Mouse (Mus musculus): ENCODE results near the gene Otulinl. TPM values are rescaled to one million over a fixed set of nuclear protein-coding genes. Genes with fewer than 3 reads are reported as not detected.

The Otulinl gene
- total and polyA plus RNA-seq, 3 experiments = 0.84 to 2.5 (median 1.7) TPM

GRCm38 (mm10) chr15:27702972-27703313, 21.6 kb upstream of the Otulinl start:
- peaks cover 4 to 25% of the 10 kb centered on the region in 2 experiments; a peak in 3 of 4 replicates for H3K4me1 ChIP-seq (ENCODE audit: control insufficient read depth in 1 of 2, insufficient read depth in 2 of 2)
- in situ Hi-C loops (cut with MboI; ENCODE audit: low pct_ligation_motif_present, low pct_unique_long_range_greater_than_20kb, low sequenced_read_pairs) = no loop called here
- no peak for DNase-seq (ENCODE audit: extremely low read depth)
- H3K9me3 ChIP-seq (replicated peaks; ENCODE audit: low read length) = no peaks in the 10 kb centered on the region
- no peak overlapping the region for H3K4me2 ChIP-seq (ENCODE audit: insufficient read depth, low read depth, poor library complexity, severe bottlenecking)
- no peaks in the 10 kb centered on the region for H3K27me3 ChIP-seq (replicated peaks)
- H3K36me3 ChIP-seq (replicated peaks in 1 of 2; ENCODE audit: control insufficient read depth in 1 of 2, insufficient read depth in 1 of 2, low read length in 1 of 2) = no peaks in the 10 kb centered on the region
- H3K9ac ChIP-seq (ENCODE audit: insufficient read depth, low read depth) = no peak overlapping the region
- H3K79me2 ChIP-seq (replicated peaks; ENCODE audit: control insufficient read depth, extremely low read depth, insufficient read depth, poor library complexity, severe bottlenecking) = no peaks in the 10 kb centered on the region
- H3K4me3 ChIP-seq (replicated peaks in 1 of 3; ENCODE audit: low read depth in 2 of 3, low read length in 2 of 3, poor library complexity in 1 of 3) = no peak overlapping the region
- dilution Hi-C loops (cut with MboI; ENCODE audit: extremely low pct_ligation_motif_present, extremely low pct_unique_long_range_greater_than_20kb, low sequenced_read_pairs) = no loop called here
- TF ChIP-seq IRF4 (IDR thresholded peaks at IDR 0.05; ENCODE audit: low read depth, low read length) (no peak), ZNF384 (IDR thresholded peaks at IDR 0.05; ENCODE audit: low read depth, low read length) (no peak), SMC3 (IDR thresholded peaks at IDR 0.05; ENCODE audit: low read depth, low read length) (no peak), TBP (conservative IDR thresholded peaks at IDR 0.05; ENCODE audit: low read depth, low read length) (no peak), EP300 (IDR thresholded peaks at IDR 0.05; ENCODE audit: low read length) (no peak), TCF12 (IDR thresholded peaks at IDR 0.05; ENCODE audit: low read depth, low read length) (no peak), NRF1 (IDR thresholded peaks at IDR 0.05; ENCODE audit: low read depth, low read length) (no peak), GABPA (IDR thresholded peaks at IDR 0.05; ENCODE audit: insufficient replicate concordance, low read depth, low read length) (no peak), ETS1 (conservative IDR thresholded peaks at IDR 0.05; ENCODE audit: low read depth, low read length) (no peak), RAD21 (IDR thresholded peaks at IDR 0.05; ENCODE audit: low read depth, low read length) (no peak), JUND (conservative IDR thresholded peaks at IDR 0.05; ENCODE audit: low read depth, low read length) (no peak), ZMIZ1 (IDR thresholded peaks at IDR 0.05; ENCODE audit: low read depth, low read length) (no peak), MAZ (IDR thresholded peaks at IDR 0.05; ENCODE audit: low read depth, low read length) (no peak)
- H3K27ac ChIP-seq (ENCODE audit: insufficient read depth, low read depth) = no peak overlapping the region

DNA sequence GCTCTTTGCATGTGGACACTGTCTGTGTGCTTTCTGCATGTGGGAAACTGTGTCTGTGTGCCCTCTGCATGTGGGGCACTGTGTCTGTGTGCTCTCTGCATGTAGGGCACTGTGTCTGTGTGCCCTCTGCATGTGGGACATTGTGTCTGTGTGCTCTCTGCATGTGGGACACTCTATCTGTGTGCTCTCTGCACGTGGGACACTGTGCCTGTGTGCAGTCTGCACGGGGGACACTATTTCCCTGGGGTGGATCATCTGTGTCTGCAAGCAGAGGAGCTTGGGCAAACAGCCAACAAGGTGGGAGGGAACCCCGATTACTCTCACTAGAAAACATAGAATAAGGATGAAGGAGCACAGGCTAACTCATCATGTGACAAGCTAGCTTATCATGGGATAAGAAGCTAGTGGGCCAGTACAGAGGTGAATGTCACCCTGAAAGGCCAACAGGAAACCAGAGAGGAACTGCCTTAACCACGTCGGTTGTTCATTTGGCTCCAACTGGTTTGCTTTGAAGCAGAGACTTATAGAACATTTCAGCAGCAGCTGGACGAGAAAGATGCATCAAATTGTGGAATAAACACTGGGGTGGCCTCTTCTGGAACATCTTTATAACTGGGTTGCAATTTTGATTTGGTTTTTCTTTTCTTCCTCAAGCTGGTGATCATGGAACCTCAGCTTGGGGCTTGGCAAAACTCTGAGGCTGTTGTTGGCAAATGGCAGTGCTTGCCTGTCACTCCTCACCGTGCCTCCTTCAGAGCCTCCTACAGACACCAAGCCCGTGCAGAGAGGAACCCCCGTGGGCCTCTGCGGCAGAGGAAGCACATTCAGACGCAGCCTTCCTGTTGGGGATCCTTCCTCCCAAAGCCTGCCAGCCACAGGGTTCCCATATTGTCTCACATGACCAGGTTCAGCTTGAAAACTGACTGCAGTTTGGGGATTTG, 20.9 kb upstream of the Otulinl start:
- peaks cover 4 to 25% of the 10 kb centered on the region in 2 experiments; a peak in 3 of 4 replicates for H3K4me1 ChIP-seq (ENCODE audit: control insufficient read depth in 1 of 2, insufficient read depth in 2 of 2)
- H3K9ac ChIP-seq (ENCODE audit: insufficient read depth, low read depth) = no peak overlapping the region
- H3K4me3 ChIP-seq (replicated peaks in 1 of 3; ENCODE audit: low read depth in 2 of 3, low read length in 2 of 3, poor library complexity in 1 of 3) = no peak overlapping the region

More for the DNA sequence above, 20.9 kb upstream of the Otulinl start:
- Histone ChIP-seq H3K9me3 (replicated peaks; ENCODE audit: low read length) (no peaks in the 10 kb centered on the region), H3K27me3 (replicated peaks) (no peaks in the 10 kb centered on the region), H3K36me3 (replicated peaks in 1 of 2; ENCODE audit: control insufficient read depth in 1 of 2, insufficient read depth in 1 of 2, low read length in 1 of 2) (no peaks in the 10 kb centered on the region), H3K4me2 (ENCODE audit: insufficient read depth, low read depth, poor library complexity, severe bottlenecking) (no peak overlapping the region), H3K27ac (ENCODE audit: insufficient read depth, low read depth) (no peak overlapping the region), H3K79me2 (replicated peaks; ENCODE audit: control insufficient read depth, extremely low read depth, insufficient read depth, poor library complexity, severe bottlenecking) (no peaks in the 10 kb centered on the region)
- dilution Hi-C loops (cut with MboI; ENCODE audit: extremely low pct_ligation_motif_present, extremely low pct_unique_long_range_greater_than_20kb, low sequenced_read_pairs) = no loop called here
- DNase-seq (ENCODE audit: extremely low read depth) = no peak
- TF ChIP-seq ZC3H11A (IDR thresholded peaks at IDR 0.05; ENCODE audit: low read depth, low read length) (no peak), MAX (IDR thresholded peaks at IDR 0.05; ENCODE audit: low read length) (no peak), USF1 (IDR thresholded peaks at IDR 0.05; ENCODE audit: low read depth, low read length) (no peak), SMC3 (IDR thresholded peaks at IDR 0.05; ENCODE audit: low read depth, low read length) (no peak), TBP (conservative IDR thresholded peaks at IDR 0.05; ENCODE audit: low read depth, low read length) (no peak), ZMIZ1 (IDR thresholded peaks at IDR 0.05; ENCODE audit: low read depth, low read length) (no peak), PAX5 (IDR thresholded peaks at IDR 0.05; ENCODE audit: low read length) (no peak), SIN3A (IDR thresholded peaks at IDR 0.05; ENCODE audit: low read length) (no peak), MYC (IDR thresholded peaks at IDR 0.05; ENCODE audit: low read depth, low read length) (no peak), UBTF (IDR thresholded peaks at IDR 0.05; ENCODE audit: low read depth, low read length) (no peak), ELF1 (IDR thresholded peaks at IDR 0.05; ENCODE audit: low read depth, low read length) (no peak), HCFC1 (IDR thresholded peaks at IDR 0.05; ENCODE audit: low read depth, low read length) (no peak)
- in situ Hi-C loops (cut with MboI; ENCODE audit: low pct_ligation_motif_present, low pct_unique_long_range_greater_than_20kb, low sequenced_read_pairs) = no loop called here
